Mouse (Mus musculus): Measurements from ENCODE around the gene Rsrc1.

Gene Rsrc1

DNA sequence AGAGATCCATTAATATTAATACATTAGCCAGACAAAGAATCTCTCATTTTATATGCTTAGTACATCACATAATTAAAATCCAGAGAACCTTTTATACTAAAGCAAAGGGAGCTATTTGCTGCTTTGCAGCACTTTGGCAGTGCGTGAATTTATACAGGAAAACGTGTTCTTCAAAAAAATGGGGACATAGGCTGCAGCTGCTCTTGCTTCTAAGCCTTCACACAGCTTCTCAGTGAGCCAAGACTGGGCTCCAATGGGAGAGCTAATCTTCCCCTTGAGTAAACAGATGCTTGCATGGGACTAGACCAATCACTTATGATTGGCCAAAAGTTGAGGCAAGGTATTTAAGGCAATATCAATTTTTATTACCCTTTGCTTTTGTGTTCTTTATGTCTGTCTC is 365.5 kb downstream of the Rsrc1 start:
- in situ Hi-C loops (cut with MboI; ENCODE audit: low pct_unique_long_range_greater_than_20kb in 1 of 2, low sequenced_read_pairs in 2 of 2, unreplicated experiment in 1 of 2), result loop anchor here in 1 of 2 experiments (10.0 kb wide), 2 partner anchors 202 to 218 kb away; no protein-coding TSS in a partner anchor

DNA sequence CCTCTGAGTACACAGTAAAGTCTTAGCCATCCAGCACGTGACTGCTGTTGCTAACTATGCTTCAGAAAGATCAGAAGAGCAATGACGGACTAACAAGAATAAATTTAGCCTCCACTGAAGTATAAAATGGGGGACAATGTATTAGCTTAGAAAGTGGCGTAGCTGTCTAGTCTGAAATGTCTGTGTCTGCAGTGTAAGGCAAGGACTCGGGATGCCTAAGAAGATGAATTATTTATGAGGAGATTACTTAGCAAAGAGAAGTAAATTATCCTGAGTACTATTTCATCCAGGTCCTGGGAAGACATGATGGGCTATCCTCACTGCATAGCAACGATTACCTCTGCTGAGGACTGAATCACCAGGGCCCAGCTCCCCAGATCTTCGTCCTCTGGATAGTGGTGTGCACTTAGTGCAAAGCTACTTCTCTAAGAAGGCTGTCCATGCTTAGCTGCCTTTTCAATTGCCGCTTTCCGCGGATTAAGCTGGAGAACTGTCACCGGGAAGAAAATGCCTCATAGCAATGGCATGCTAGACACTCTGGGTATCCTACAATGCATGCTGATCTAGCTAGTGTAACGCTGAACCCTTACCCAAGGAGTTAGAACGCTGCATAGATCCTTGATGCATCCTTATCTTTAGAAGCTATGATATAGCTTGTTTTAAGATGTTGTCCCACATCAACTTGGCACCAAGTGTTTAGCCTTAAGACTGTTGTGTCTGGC is 370.4 kb downstream of the Rsrc1 start:
- in situ Hi-C loops (cut with MboI; ENCODE audit: low pct_unique_long_range_greater_than_20kb in 1 of 2, low sequenced_read_pairs in 2 of 2, unreplicated experiment in 1 of 2), result no loop called here

DNA sequence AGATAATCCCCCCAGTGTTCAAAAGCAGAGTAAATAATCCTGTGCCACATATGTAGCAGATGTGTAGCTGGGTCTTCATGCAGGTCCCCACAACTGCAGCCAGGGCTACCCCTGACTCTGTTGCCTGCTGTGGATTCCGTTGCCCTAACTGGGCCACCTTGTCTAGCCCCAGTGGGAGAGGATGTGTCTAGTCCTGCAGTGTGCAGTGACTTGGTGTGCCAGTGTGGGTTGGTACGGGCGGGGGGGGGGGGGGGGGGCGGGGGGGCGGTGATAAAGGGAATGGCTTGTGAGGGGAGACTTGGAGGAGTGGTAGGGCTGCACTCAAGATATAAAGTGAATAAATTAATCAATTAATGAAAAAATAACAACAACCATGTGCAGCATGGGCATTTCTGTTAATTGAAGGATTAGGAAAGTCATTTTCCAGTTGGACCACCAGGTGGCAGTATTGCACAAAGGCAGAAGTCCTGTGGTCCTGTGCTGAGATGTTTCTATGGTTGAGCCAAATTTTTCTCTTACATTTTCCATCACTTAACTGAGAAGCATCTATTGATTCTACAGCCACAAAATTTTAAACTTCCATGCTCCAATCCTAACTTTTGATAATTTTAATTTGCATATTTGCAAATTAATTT is 371.1 kb downstream of the Rsrc1 start:
- in situ Hi-C loops (cut with MboI; ENCODE audit: low pct_unique_long_range_greater_than_20kb in 1 of 2, low sequenced_read_pairs in 2 of 2, unreplicated experiment in 1 of 2), result no loop called here

DNA sequence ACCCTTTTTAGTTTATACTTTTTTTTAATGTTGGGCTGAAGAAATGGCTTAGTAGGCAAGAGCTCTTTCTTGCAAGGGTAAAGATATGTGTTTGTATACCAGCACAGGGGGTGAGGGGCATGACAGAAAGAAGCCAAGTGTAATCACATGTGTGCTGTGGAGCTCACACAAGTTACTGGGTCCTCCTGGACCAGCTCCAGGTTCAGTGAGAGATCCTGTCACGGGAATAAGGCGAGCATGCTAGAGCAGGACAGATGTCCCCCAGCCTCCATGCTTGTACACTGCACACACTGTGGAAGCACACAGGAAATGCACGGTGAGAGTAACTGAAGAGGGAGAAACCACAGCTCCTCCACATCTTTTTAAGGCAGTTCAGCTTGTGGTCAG is 371.6 kb downstream of the Rsrc1 start:
- in situ Hi-C loops (cut with MboI; ENCODE audit: low pct_unique_long_range_greater_than_20kb in 1 of 2, low sequenced_read_pairs in 2 of 2, unreplicated experiment in 1 of 2), result no loop called here

DNA sequence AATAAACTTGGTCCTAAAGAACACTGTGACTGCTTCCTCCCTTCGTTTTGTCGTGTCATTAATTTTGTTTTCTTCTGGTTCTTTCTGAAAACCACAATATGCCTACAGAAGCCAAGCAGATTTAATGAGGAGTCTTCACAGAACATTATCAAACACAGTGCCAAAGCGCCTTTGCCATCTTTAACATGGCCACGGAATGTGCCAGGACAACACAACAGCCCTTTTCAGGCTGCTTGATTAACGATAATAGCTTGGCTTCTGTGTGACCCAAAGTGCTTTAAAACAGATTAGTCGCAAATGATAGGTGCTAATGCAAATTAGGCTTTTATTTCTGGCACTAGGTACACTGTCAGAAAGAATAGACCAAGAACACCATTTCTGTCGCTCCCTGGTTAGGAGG is 377.2 kb downstream of the Rsrc1 start:
- in situ Hi-C loops (cut with MboI; ENCODE audit: low pct_unique_long_range_greater_than_20kb in 1 of 2, low sequenced_read_pairs in 2 of 2, unreplicated experiment in 1 of 2), result no loop called here

DNA sequence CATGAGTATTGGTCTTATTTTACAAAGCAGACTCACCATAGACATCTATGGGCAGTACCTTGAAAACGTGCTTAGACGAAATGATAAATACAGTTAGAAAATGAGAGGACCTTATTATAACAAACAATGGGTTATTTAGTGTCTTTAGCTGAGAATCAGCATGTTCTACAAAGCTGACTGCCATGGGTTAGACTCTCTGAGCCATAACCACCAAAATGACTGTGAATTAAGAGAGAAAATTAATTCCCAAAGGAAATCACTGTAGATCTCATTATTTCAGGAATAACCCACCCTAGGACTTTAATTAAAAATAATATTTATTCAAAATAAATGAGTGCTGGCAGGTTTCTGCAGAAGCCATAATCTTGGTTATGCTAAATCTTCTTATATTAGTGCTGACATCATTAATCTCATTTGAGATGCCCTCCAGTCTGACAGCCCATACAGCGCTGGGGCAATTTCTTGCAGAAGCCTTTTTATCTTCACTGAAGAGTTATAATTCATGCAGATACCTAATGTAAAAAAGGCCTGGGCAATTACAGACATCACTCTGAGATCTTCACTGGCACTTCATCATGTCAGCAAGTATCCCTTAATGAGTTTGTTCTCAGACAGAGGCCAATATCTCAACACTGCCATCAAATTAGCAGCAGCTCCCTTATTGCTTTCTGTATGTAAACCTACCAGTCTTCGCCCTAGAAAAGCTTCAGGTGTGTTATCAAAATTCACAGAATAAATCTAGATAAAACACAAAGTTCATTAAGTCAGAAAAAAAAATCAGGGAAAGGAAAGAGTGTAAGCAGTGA is 385.1 kb downstream of the Rsrc1 start:
- in situ Hi-C loops (cut with MboI; ENCODE audit: low pct_unique_long_range_greater_than_20kb in 1 of 2, low sequenced_read_pairs in 2 of 2, unreplicated experiment in 1 of 2), result no loop called here

DNA sequence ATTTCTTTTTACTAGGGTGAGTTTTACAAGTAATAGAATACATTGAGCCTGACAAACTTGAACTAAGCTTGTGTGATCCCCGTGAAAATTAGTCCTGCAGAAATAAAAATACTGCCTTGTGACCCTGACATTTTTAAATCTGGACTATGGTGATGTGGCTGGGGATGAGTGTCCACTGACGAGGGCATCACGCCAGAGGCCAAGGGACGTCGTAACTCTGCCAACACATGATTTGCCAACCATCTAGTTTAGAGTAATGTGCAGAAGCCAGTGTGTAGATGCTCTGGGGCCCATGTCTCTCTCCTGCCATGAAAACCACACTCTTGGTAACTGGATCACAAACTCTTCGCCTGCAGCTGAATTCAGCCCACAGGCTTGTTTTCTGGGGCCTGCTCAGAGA is 386.3 kb downstream of the Rsrc1 start:
- in situ Hi-C loops (cut with MboI; ENCODE audit: low pct_unique_long_range_greater_than_20kb in 1 of 2, low sequenced_read_pairs in 2 of 2, unreplicated experiment in 1 of 2), result no loop called here

DNA sequence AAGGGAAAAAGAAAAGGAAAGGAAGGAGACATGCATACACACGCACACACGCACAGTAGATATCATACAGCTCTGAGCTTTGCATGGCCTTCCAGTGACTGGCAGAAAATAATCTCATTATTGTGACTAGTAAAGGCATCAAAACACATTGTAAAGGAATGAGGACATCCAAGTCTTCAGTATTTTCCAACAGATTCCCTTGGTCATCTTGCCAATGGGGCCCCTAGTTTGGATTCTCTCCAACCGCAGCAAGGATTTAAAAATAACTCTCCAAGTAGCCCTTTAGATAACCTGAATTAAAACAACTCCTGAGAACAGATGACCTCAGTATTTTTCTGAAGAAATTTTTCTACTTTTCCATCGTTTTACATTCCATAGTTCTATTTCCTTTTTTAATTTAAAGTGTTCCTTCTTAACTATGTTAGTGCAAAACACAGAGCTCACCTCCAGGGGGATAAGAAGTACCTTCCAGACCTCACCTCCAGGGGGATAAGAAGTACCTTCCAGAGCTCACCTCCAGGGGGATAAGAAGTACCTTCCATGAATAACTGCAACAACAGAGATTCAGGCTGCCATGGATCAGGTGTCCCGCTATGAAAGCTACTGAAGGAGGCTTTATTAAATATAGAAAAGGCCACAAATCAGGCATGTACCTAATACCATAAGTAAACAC is 388.4 kb downstream of the Rsrc1 start:
- in situ Hi-C loops (cut with MboI; ENCODE audit: low pct_unique_long_range_greater_than_20kb in 1 of 2, low sequenced_read_pairs in 2 of 2, unreplicated experiment in 1 of 2), result no loop called here

DNA sequence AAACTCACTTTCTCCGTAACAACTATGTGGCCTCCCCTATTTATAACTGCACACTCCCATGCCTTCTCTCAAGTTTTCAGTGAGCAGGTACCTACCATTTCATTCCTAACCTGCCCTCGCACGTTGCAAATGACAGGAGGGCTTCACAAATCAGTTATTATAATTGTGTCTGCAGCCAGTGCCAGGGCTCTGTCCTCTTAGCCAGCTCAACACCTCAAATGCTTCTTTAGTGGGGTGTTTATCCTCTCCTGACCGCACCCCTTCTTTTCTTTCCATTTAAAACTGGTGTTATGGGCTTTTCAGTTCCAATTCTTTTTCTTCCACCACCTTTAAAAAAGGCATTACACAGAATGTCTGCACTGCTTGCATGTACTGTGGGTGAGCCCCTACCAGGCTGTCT is 391.0 kb downstream of the Rsrc1 start:
- in situ Hi-C loops (cut with MboI; ENCODE audit: low pct_unique_long_range_greater_than_20kb in 1 of 2, low sequenced_read_pairs in 2 of 2, unreplicated experiment in 1 of 2), result no loop called here

DNA sequence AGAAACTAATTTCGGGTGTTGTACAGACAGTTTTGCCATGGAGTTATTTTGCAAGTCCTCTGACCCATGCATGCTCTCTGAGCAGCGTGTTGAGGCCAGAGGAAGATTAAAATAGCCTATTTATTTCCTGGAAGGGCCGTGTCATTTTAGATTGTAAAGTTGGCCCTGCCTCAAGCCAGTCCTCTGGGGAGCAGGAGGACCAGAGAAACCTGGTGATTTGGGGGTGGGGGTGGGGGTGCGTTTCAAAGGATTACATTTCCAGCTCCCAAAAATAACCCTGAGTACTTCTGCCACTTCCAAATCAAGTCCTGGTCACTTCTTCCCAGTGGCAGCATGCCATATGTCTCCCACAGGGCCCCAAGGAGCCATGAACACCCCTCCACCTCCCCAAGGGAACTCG is 391.6 kb downstream of the Rsrc1 start:
- in situ Hi-C loops (cut with MboI; ENCODE audit: low pct_unique_long_range_greater_than_20kb in 1 of 2, low sequenced_read_pairs in 2 of 2, unreplicated experiment in 1 of 2), result no loop called here

DNA sequence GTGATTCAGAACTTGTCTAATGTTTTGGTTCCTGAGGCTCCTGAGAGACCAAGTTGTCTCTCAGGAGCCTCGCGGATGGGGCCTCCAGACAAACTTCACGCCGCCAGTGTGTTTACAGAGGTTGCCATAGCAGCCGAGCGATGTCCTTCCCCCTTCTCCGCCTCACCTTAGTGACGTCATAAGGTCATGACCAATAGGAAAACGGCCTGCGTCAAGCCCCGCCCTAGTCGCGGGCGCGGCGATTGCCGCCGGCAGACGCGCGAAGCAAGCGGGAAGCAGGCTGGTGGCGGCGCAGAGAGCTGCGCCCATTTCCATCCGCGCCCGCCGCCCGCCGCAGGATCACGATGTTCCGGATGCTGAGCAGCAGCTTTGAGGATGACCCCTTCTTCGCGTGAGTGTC is 392.7 kb downstream of the Rsrc1 start, which contains the start of gene Mlf1:
Gene Mlf1 (plus strand): TSS at position 226 of the 400 bp plus-strand sequence.
- in situ Hi-C loops (cut with MboI; ENCODE audit: low pct_unique_long_range_greater_than_20kb in 1 of 2, low sequenced_read_pairs in 2 of 2, unreplicated experiment in 1 of 2), result no loop called here

DNA sequence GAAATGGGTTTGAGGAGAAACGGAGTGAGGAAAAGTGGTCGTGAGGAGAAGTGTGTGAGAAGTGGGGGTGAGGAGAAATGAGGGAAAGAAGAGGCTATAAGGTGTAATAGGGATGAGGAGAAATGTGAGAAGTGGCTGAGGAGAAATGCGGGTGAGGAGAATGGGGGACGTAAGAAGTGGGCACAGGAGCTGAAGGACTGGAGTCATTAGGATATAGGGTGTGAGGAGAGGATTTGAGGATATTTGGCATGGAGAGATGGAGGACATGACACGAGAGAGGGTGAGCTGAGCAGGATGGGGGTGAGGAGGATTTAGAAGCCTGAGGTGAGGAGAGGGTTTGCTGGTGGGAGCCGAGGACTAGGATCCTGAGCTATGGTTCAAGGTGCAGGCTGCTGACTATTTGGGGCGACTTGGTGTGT is 393.2 kb downstream of the Rsrc1 start:
- in situ Hi-C loops (cut with MboI; ENCODE audit: low pct_unique_long_range_greater_than_20kb in 1 of 2, low sequenced_read_pairs in 2 of 2, unreplicated experiment in 1 of 2), result no loop called here

DNA sequence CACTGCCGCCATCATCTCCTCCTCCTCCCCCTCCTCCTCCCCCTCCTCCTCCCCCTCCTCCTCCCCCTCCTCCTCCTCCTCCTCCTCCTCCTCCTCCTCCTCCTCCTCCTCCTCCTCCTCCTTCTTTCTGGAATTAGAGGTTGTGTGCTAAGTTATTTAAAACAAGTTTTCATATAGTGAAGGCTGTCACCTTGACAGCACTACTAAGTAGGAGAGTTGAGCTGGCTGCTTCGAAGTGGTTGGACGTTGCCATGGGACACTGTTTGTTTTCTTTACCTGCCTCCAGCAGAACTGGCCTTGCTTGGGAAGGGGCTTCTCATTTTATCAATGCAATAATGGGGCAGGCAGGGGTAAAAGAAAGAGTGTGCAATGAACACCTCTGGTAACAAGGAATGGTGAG is 393.9 kb downstream of the Rsrc1 start, which contains the start of gene Gm17402:
Gene Gm17402 (minus strand): TSS at position 101 of the 400 bp plus-strand sequence.
- in situ Hi-C loops (cut with MboI; ENCODE audit: low pct_unique_long_range_greater_than_20kb in 1 of 2, low sequenced_read_pairs in 2 of 2, unreplicated experiment in 1 of 2), result no loop called here

DNA sequence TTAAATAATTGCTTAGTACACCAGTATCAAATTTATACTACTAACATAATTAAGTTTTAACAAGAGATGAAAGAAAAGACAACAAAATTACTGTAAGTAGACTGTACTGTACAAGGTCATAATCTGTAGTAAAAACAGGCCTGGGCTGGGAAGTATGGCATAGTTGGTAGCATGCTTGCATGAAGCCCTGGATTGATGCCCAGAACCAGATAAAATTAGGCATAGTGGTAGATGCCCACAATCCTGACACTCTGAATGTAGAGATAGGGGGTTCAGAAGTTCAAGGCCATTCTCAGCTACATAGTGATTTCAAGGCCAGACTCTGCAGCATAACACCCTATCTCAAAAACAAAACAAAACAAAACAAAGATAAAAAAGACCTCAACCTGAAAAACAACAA is 397.0 kb downstream of the Rsrc1 start:
- in situ Hi-C loops (cut with MboI; ENCODE audit: low pct_unique_long_range_greater_than_20kb in 1 of 2, low sequenced_read_pairs in 2 of 2, unreplicated experiment in 1 of 2), result no loop called here

Data from mouse embryonic stem cell (cell line).